Mouse (Mus musculus): ENCODE measurements around the gene Selenoh.

- TF ChIP-seq CTCF (IDR thresholded peaks at IDR 0.05; ENCODE audit: low read depth) (no peak), EP300 (optimal IDR thresholded peaks at IDR 0.05) (no peak)
These were observed 572 bp downstream of the Selenoh start for GRCm38 (mm10) chr2:84669828-84670568.
